Mouse (Mus musculus) activated CD4-positive, CD25-positive, alpha-beta regulatory T cell, adult 4 months (primary cell): ENCODE results near the gene Gcnt2. TPM values are rescaled to one million over a fixed set of nuclear protein-coding genes. Genes with fewer than 3 reads are reported as not detected.

Experiments
- ATAC-seq: one replicate; pipeline ENCODE4 v1.8.0; 2017
- polyA plus RNA-seq, 2 experiments: library from polyadenylated mRNA; unstranded; fragments of 100-300 nt; shearing (Covaris generic); gene quantifications; one replicate each; pipeline ENCODE4 v1.2.1; 2017

Gcnt2 gene
- polyA plus RNA-seq, 2 experiments from 2014 or later, result 0.12 TPM; not detected in 1

- ATAC-seq, result peak; percentile 91
These were observed 141.5 kb downstream of the Gcnt2 start, which contains the start of gene Pak1ip1 for GRCm38 (mm10) chr13:41000926-41001639. Gene Pak1ip1 (plus strand): TSS chr13:41001023.

GRCm38 (mm10) chr13:41002001-41002400 is 142.4 kb downstream of the Gcnt2 start:
- ATAC-seq, result no peak

- no peak for ATAC-seq
These were observed 146.7 kb downstream of the Gcnt2 start for GRCm38 (mm10) chr13:41006244-41006643.

GRCm38 (mm10) chr13:41008271-41008670 is 148.7 kb downstream of the Gcnt2 start:
- ATAC-seq, result no peak

- no peak for ATAC-seq
These were observed 149.4 kb downstream of the Gcnt2 start for GRCm38 (mm10) chr13:41008946-41009345.

Other genes with a start within 250 kb of the Gcnt2 start
- not detected for gene Tfap2a, start 121.4 kb upstream of the Gcnt2 start, polyA plus RNA-seq
- 10 to 100 TPM; 70.4 to 94.2 TPM for gene Pak1ip1, start 141.3 kb downstream of the Gcnt2 start, polyA plus RNA-seq
- 100 to 1,000 TPM; 173 to 200 TPM for gene Tmem14c, start 156.5 kb downstream of the Gcnt2 start, polyA plus RNA-seq
- gene Mak, start 220.0 kb downstream of the Gcnt2 start, polyA plus RNA-seq, result under 1 TPM in 1 of 2 experiments, not detected in 1; 0.12 TPM